ENCODE assay signal across 7 mouse cellular contexts in the genomic region with DNA sequence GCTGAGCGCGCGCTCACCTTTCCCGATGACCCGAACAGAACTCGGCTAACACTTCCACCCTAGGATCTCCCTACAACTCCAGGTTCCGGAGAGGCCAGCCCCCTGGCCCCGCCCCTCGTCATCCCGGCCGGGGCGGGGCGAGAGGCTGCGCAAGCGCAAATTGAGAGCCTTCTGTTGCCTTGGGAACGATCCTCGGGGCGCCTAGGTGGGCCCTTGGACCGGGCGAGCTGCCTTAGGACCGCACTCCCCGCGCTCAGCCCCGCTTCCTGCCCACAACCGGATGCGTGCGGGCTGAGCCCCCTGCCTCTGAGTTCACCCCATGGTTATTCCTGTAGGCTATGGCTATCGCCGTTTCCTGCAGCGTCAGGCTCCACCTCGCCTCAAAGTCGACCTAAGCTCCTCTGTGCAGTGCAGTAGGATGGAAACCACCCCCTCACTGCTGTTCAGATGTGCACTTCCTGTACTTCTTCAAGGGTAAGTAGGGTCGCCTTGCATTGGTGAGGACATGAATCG. TPM values are rescaled to one million over a fixed set of nuclear protein-coding genes. Genes with fewer than 3 reads are reported as not detected.
DNase-seq lines count a peak whose midpoint lies in the region; ATAC-seq and TF ChIP-seq lines count a peak whose summit lies in the region.

Gene Pigx (minus strand): TSS at position 103 of the 513 bp plus-strand sequence.
Gene Cep19 (plus strand): TSS at position 163 of the 513 bp plus-strand sequence.

- peak within 1 kb of the TSS; percentile 90 for H3K4me2 ChIP-seq in intestine, postnatal 0 days (replicated peaks; ENCODE audit: low read depth)
- H3K4me2 ChIP-seq in midbrain, embryonic 12.5 days (replicated peaks), result peak within 1 kb of the TSS; percentile 77

- no peaks in the 10 kb centered on the region for H3K27me3 ChIP-seq in intestine, postnatal 0 days (replicated peaks; ENCODE audit: control insufficient read depth, insufficient read depth, low read length)
- H3K27me3 ChIP-seq in midbrain, embryonic 12.5 days, result no peaks in the 10 kb centered on the region
- H3K27me3 ChIP-seq in small intestine, adult 2 months (ENCODE audit: control insufficient read depth, insufficient read depth, low read length), result no peaks in the 10 kb centered on the region

- DNase-seq in adrenal gland, adult 2 months, result peak; percentile 96
- peak; percentile 91 for DNase-seq in embryo, embryonic 11.5 days (ENCODE audit: low read depth, low spot score)
- DNase-seq in gastrocnemius, postnatal 4 days (ENCODE audit: low spot score in 2 of 2), result peak; percentile 77 to 87
- DNase-seq in left cerebral cortex, postnatal 4 days, result peak; percentile 92

- no peaks in the 10 kb centered on the region for H3K9me3 ChIP-seq in intestine, postnatal 0 days (ENCODE audit: control insufficient read depth)
- H3K9me3 ChIP-seq in midbrain, embryonic 12.5 days, result no peaks in the 10 kb centered on the region

- H3K4me1 ChIP-seq in intestine, postnatal 0 days (replicated peaks; ENCODE audit: control insufficient read depth, insufficient read depth, low read length), result no peaks in the 10 kb centered on the region
- H3K4me1 ChIP-seq in midbrain, embryonic 12.5 days, result peaks cover 20% of the 10 kb centered on the region
- no peaks in the 10 kb centered on the region; the same call in none of the 2 replicates for H3K4me1 ChIP-seq in small intestine, adult 2 months (ENCODE audit: control insufficient read depth, insufficient read depth, insufficient read length, low read length)

- no peak for TF ChIP-seq CTCF in intestine, postnatal 0 days (IDR thresholded peaks at IDR 0.05; ENCODE audit: low read depth)
- no peak for TF ChIP-seq CTCF in small intestine, adult 2 months (IDR thresholded peaks at IDR 0.05; ENCODE audit: extremely low read depth, insufficient read length, insufficient replicate concordance, low read depth, low read length)

- 0% methylated on average over 34 of the region's 34 CpGs for WGBS in intestine, postnatal 0 days
- under 1% methylated on average over 34 of the region's 34 CpGs for WGBS in midbrain, embryonic 12.5 days
- 0% methylated on average over 34 of the region's 34 CpGs for WGBS in small intestine, adult 2 months

- ATAC-seq in intestine, postnatal 0 days, result peak; percentile 90
- peak; percentile 96 for ATAC-seq in midbrain, embryonic 12.5 days (ENCODE audit: low FRiP score, low read depth)

- peak within 1 kb of the TSS; percentile 75 for H3K9ac ChIP-seq in intestine, postnatal 0 days (ENCODE audit: low read depth, low read length)
- peak within 1 kb of the TSS; percentile 93 for H3K9ac ChIP-seq in midbrain, embryonic 12.5 days (replicated peaks)

- intact Hi-C loops in left cerebral cortex, postnatal 4 days (cut with DNase I), result no loop called here

- H3K4me3 ChIP-seq in intestine, postnatal 0 days (ENCODE audit: low read depth, low read length), result peak within 1 kb of the TSS; percentile 78
- peak within 1 kb of the TSS; percentile 96 for H3K4me3 ChIP-seq in midbrain, embryonic 12.5 days
- peak within 1 kb of the TSS; percentile 90 for H3K4me3 ChIP-seq in small intestine, adult 2 months (ENCODE audit: low read depth, low read length)

- peaks cover 11% of the 10 kb centered on the region for H3K36me3 ChIP-seq in intestine, postnatal 0 days (ENCODE audit: control insufficient read depth, insufficient read depth)
- peaks cover 30% of the 10 kb centered on the region for H3K36me3 ChIP-seq in midbrain, embryonic 12.5 days
- peaks cover 5% of the 10 kb centered on the region for H3K36me3 ChIP-seq in small intestine, adult 2 months (ENCODE audit: control insufficient read depth, insufficient read depth, low read length)

- peak; percentile 75 for TF ChIP-seq POLR2A in small intestine, adult 2 months (IDR thresholded peaks at IDR 0.05; ENCODE audit: low read depth, low read length)

- peak within 1 kb of the TSS; percentile 73 for H3K27ac ChIP-seq in intestine, postnatal 0 days (ENCODE audit: low read depth, low read length)
- H3K27ac ChIP-seq in midbrain, embryonic 12.5 days (replicated peaks), result peak within 1 kb of the TSS; percentile 84
- peak within 1 kb of the TSS; percentile 76 for H3K27ac ChIP-seq in small intestine, adult 2 months (ENCODE audit: insufficient read depth, low read depth, low read length)

RNA-seq across cellular contexts. Expression of gene Pigx, which starts in this region (rescaled TPM):
- 10 to 100 TPM; 30.8 to 35.5 TPM for total RNA-seq in adrenal gland, adult 2 months (2021)
- polyA plus RNA-seq in adrenal gland, adult 2 months (2012; rRNA removed), result 27.6 and 40.0 TPM in 2 replicates
- total RNA-seq in gastrocnemius, postnatal 4 days (2021), result 10 to 100 TPM; 21.5 to 22.9 TPM
- polyA plus RNA-seq in intestine, postnatal 0 days (2015; fragmentation: Nextera tagmentation; extraction: Ambion mirVana), result 68.1 and 71.6 TPM in 2 replicates
- total RNA-seq in left cerebral cortex, postnatal 4 days (2021), result 10 to 100 TPM; 44.1 TPM
- polyA plus RNA-seq in midbrain, embryonic 12.5 days (2016; fragmentation: Nextera tagmentation; extraction: Ambion mirVana), result 133 and 137 TPM in 2 replicates
- polyA plus RNA-seq in small intestine, adult 2 months (2012; rRNA removed), result 14.6 and 32.5 TPM in 2 replicates

RNA-seq across cellular contexts. Expression of gene Cep19, which starts in this region (rescaled TPM):
- total RNA-seq in adrenal gland, adult 2 months (2021), result 10 to 100 TPM in 1 of 2 experiments, 1 to 10 TPM in 1; 8.0 to 15.4 TPM
- polyA plus RNA-seq in adrenal gland, adult 2 months (2012; rRNA removed), result 29.9 and 33.1 TPM in 2 replicates
- 1 to 10 TPM; 8.0 TPM for total RNA-seq in gastrocnemius, postnatal 4 days (2021)
- polyA plus RNA-seq in intestine, postnatal 0 days (2015; fragmentation: Nextera tagmentation; extraction: Ambion mirVana), result 22.3 and 23.0 TPM in 2 replicates
- 10 to 100 TPM; 38.4 to 40.7 TPM for total RNA-seq in left cerebral cortex, postnatal 4 days (2021)
- 42.0 and 42.9 TPM in 2 replicates for polyA plus RNA-seq in midbrain, embryonic 12.5 days (2016; fragmentation: Nextera tagmentation; extraction: Ambion mirVana)
- 5.6 and 10.2 TPM in 2 replicates for polyA plus RNA-seq in small intestine, adult 2 months (2012; rRNA removed)

Comparison
In these comparisons a context has a peak if more than half of its experiments do, and no peak if none do; other contexts are left out.
1. Peak in every context shown above with its lines: DNase-seq, ATAC-seq, H3K4me3 ChIP-seq and H3K27ac ChIP-seq.